Mouse (Mus musculus): ENCODE measurements around the gene Inpp4b. TPM values are rescaled to one million over a fixed set of nuclear protein-coding genes. Genes with fewer than 3 reads are reported as not detected.

Gene Inpp4b
- polyA plus RNA-seq, 1 experiment = 0.41 TPM

GRCm38 (mm10) chr8:81694893-81695292, 352.5 kb downstream of the Inpp4b start:
- H3K4me1 ChIP-seq (ENCODE audit: control insufficient read depth, insufficient read depth, insufficient read length, low read length) = no peaks in the 10 kb centered on the region
- TF ChIP-seq POLR2A (IDR thresholded peaks at IDR 0.05; ENCODE audit: low read depth, low read length) (no peak), CTCF (IDR thresholded peaks at IDR 0.05; ENCODE audit: extremely low read depth, insufficient read length, insufficient replicate concordance, low read depth, low read length) (no peak)
- H3K4me3 ChIP-seq (ENCODE audit: low read depth, low read length) = no peak overlapping the region
- no peak overlapping the region for H3K27ac ChIP-seq (ENCODE audit: insufficient read depth, low read depth, low read length)
- WGBS = 14% methylated on average over 2 of the region's 2 CpGs
- H3K36me3 ChIP-seq (ENCODE audit: control insufficient read depth, insufficient read depth, low read length) = no peaks in the 10 kb centered on the region
- H3K27me3 ChIP-seq (ENCODE audit: control insufficient read depth, insufficient read depth, low read length) = no peaks in the 10 kb centered on the region

GRCm38 (mm10) chr8:81702038-81702437, 359.7 kb downstream of the Inpp4b start:
- Histone ChIP-seq H3K4me1 (ENCODE audit: control insufficient read depth, insufficient read depth, insufficient read length, low read length) (no peaks in the 10 kb centered on the region), H3K36me3 (ENCODE audit: control insufficient read depth, insufficient read depth, low read length) (no peaks in the 10 kb centered on the region)
- WGBS = 62% methylated on average over 1 of the region's 1 CpGs

GRCm38 (mm10) chr8:81703571-81704365, 361.4 kb downstream of the Inpp4b start:
- WGBS = 66% methylated on average over 3 of the region's 3 CpGs
- no peaks in the 10 kb centered on the region for H3K36me3 ChIP-seq (ENCODE audit: control insufficient read depth, insufficient read depth, low read length)
- no peak overlapping the region for H3K4me3 ChIP-seq (ENCODE audit: low read depth, low read length)

More at GRCm38 (mm10) chr8:81702038-81702437, 359.7 kb downstream of the Inpp4b start:
- Histone ChIP-seq H3K27ac (ENCODE audit: insufficient read depth, low read depth, low read length) (no peak overlapping the region), H3K4me3 (ENCODE audit: low read depth, low read length) (no peak overlapping the region), H3K27me3 (ENCODE audit: control insufficient read depth, insufficient read depth, low read length) (no peaks in the 10 kb centered on the region)
- TF ChIP-seq POLR2A (IDR thresholded peaks at IDR 0.05; ENCODE audit: low read depth, low read length) (no peak), CTCF (IDR thresholded peaks at IDR 0.05; ENCODE audit: extremely low read depth, insufficient read length, insufficient replicate concordance, low read depth, low read length) (no peak)

GRCm38 (mm10) chr8:81707436-81707835, 365.1 kb downstream of the Inpp4b start:
- no peaks in the 10 kb centered on the region for H3K4me1 ChIP-seq (ENCODE audit: control insufficient read depth, insufficient read depth, insufficient read length, low read length)
- 69% methylated on average over 1 of the region's 1 CpGs for WGBS
- no peaks in the 10 kb centered on the region for H3K36me3 ChIP-seq (ENCODE audit: control insufficient read depth, insufficient read depth, low read length)
- H3K27ac ChIP-seq (ENCODE audit: insufficient read depth, low read depth, low read length) = no peak overlapping the region
- TF ChIP-seq POLR2A (IDR thresholded peaks at IDR 0.05; ENCODE audit: low read depth, low read length) = no peak
- no peak for TF ChIP-seq CTCF (IDR thresholded peaks at IDR 0.05; ENCODE audit: extremely low read depth, insufficient read length, insufficient replicate concordance, low read depth, low read length)
- H3K4me3 ChIP-seq (ENCODE audit: low read depth, low read length) = no peak overlapping the region
- no peaks in the 10 kb centered on the region for H3K27me3 ChIP-seq (ENCODE audit: control insufficient read depth, insufficient read depth, low read length)

More at GRCm38 (mm10) chr8:81703571-81704365, 361.4 kb downstream of the Inpp4b start:
- Histone ChIP-seq H3K4me1 (ENCODE audit: control insufficient read depth, insufficient read depth, insufficient read length, low read length) (no peaks in the 10 kb centered on the region), H3K27me3 (ENCODE audit: control insufficient read depth, insufficient read depth, low read length) (no peaks in the 10 kb centered on the region), H3K27ac (ENCODE audit: insufficient read depth, low read depth, low read length) (no peak overlapping the region)
- TF ChIP-seq CTCF (IDR thresholded peaks at IDR 0.05; ENCODE audit: extremely low read depth, insufficient read length, insufficient replicate concordance, low read depth, low read length) (no peak), POLR2A (IDR thresholded peaks at IDR 0.05; ENCODE audit: low read depth, low read length) (no peak)

GRCm38 (mm10) chr8:81731332-81731731, 389.0 kb downstream of the Inpp4b start:
- Histone ChIP-seq H3K36me3 (ENCODE audit: control insufficient read depth, insufficient read depth, low read length) (no peaks in the 10 kb centered on the region), H3K4me3 (ENCODE audit: low read depth, low read length) (no peak overlapping the region), H3K27ac (ENCODE audit: insufficient read depth, low read depth, low read length) (no peak overlapping the region), H3K4me1 (ENCODE audit: control insufficient read depth, insufficient read depth, insufficient read length, low read length) (no peaks in the 10 kb centered on the region), H3K27me3 (ENCODE audit: control insufficient read depth, insufficient read depth, low read length) (no peaks in the 10 kb centered on the region)
- TF ChIP-seq CTCF (IDR thresholded peaks at IDR 0.05; ENCODE audit: extremely low read depth, insufficient read length, insufficient replicate concordance, low read depth, low read length) (no peak), POLR2A (IDR thresholded peaks at IDR 0.05; ENCODE audit: low read depth, low read length) (no peak)

GRCm38 (mm10) chr8:81735655-81736054, 393.3 kb downstream of the Inpp4b start:
- H3K36me3 ChIP-seq (ENCODE audit: control insufficient read depth, insufficient read depth, low read length) = no peaks in the 10 kb centered on the region
- H3K27ac ChIP-seq (ENCODE audit: insufficient read depth, low read depth, low read length) = no peak overlapping the region
- no peaks in the 10 kb centered on the region for H3K4me1 ChIP-seq (ENCODE audit: control insufficient read depth, insufficient read depth, insufficient read length, low read length)
- H3K4me3 ChIP-seq (ENCODE audit: low read depth, low read length) = no peak overlapping the region
- TF ChIP-seq CTCF (IDR thresholded peaks at IDR 0.05; ENCODE audit: extremely low read depth, insufficient read length, insufficient replicate concordance, low read depth, low read length) (no peak), POLR2A (IDR thresholded peaks at IDR 0.05; ENCODE audit: low read depth, low read length) (no peak)
- H3K27me3 ChIP-seq (ENCODE audit: control insufficient read depth, insufficient read depth, low read length) = no peaks in the 10 kb centered on the region
- WGBS = 74% methylated on average over 2 of the region's 2 CpGs

- Histone ChIP-seq H3K36me3 (ENCODE audit: control insufficient read depth, insufficient read depth, low read length) (no peaks in the 10 kb centered on the region), H3K27ac (ENCODE audit: insufficient read depth, low read depth, low read length) (no peak overlapping the region), H3K27me3 (ENCODE audit: control insufficient read depth, insufficient read depth, low read length) (no peaks in the 10 kb centered on the region), H3K4me1 (ENCODE audit: control insufficient read depth, insufficient read depth, insufficient read length, low read length) (no peaks in the 10 kb centered on the region), H3K4me3 (ENCODE audit: low read depth, low read length) (no peak overlapping the region)
- TF ChIP-seq CTCF (IDR thresholded peaks at IDR 0.05; ENCODE audit: extremely low read depth, insufficient read length, insufficient replicate concordance, low read depth, low read length) (no peak), POLR2A (IDR thresholded peaks at IDR 0.05; ENCODE audit: low read depth, low read length) (no peak)
- WGBS = 71% methylated on average over 1 of the region's 1 CpGs
Observed at GRCm38 (mm10) chr8:81736103-81736502, 393.7 kb downstream of the Inpp4b start.

All from small intestine, adult 2 months (tissue).